Mouse (Mus musculus) 3T3-L1 (cell line): ENCODE data around the gene Ccl27a.

Source experiments
- DNase-seq: peaks from one replicate; pipeline ENCODE4 v3.0.0-alpha.2; 2015; ENCODE audit warnings: low read depth, low spot score

The Ccl27a gene

DNA sequence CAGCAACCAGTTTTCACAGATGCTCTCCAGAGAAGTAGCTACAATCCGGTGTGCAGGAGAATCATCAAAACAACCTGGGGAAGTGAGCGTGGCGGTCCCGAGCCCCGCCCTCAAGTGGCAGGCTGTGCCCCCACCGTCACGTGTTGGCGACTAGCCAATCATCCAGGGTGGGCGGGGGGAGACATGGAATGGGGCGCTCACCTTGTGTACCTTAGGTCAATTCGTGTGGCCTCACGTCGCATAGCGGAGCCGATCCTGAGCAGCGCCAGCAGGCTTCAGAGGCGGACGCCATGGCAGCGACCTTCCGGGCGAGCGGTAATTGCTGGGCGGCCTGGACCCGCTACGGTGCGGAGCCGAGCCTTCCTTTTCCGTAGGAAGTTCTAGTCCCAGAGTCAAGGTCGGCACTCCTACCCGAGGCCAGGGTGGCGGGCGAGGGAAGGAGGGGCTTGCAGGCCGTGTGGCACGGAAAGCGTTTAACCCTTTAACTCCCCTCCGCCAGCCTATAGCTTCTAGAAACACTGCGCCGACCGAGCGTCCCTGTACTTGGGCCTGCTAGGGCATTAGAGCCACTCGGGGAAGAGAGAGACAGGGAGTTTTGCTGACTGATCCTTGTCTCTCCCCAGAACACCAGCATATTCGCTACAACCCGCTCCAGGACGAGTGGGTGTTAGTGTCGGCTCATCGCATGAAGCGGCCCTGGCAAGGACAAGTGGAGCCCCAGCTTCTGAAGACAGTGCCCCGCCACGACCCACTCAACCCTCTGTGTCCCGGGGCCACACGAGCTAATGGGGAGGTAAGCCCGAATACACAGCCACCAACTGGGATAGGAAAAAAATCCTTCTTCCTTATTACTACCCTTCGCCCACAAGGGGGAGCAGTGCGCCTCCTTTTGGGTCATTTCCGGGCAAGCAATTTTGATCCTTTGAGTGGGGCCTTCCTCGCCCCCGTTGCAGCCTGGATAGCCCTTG is 18.4 kb downstream of the Ccl27a start, which contains the start of gene Sigmar1:
Sigmar1 (minus strand) TSS at position 820 of the 968 bp plus-strand sequence.
- DNase-seq, result peak; percentile 91

DNA sequence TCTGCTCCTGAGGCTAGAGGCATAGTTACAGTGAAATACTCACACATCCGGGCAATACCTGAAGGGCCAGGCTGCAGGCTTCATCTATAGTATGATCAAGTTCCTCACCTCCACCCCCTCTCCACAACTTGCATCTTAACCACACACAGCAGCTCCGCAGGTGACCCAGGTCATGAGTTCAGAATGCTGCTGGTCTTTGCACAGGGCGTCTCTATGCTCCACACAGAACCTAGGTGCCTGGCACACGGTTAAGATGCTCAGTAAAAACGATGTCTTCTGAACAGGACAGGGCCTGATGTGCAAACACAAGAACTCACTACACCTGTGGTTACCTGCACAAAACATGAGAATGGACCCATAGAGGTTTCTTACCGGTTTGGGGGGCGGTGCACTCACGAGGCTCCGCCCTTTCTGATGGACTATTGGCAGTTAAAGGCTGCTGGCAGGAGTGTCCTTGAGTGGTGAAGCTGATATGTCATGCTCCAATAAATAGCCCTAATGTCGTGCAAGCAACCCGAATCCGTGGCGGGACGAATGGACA is 19.2 kb downstream of the Ccl27a start, which contains the start of gene Galt:
Galt (plus strand) TSS at position 432 of the 541 bp plus-strand sequence.
- no peak for DNase-seq

GRCm38 (mm10) chr4:41745021-41745420 is 29.0 kb downstream of the Ccl27a start:
- no peak for DNase-seq

- DNase-seq, result no peak
Observed at GRCm38 (mm10) chr4:41744131-41744530, 29.9 kb downstream of the Ccl27a start.

DNA sequence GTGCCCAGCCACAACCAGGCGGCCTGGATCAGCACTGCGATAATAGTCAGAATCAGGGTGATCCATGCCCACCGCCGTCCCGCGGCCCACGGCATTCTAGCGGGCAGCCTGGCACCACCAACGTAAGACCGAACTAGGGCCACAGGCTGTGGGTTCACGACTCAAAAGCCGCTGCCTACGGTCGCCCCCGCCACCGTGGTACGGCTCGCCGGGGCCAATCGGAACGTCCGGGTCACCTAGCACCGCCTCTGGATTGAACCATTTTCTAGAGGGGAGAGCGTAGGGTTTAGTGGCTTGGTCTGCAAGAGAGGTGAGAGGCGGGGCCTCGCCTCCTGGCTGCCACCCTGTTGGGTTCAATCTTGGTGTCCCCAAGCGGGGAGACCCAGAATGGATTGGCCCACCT is 32.9 kb downstream of the Ccl27a start:
- peak; percentile 94 for DNase-seq

DNA sequence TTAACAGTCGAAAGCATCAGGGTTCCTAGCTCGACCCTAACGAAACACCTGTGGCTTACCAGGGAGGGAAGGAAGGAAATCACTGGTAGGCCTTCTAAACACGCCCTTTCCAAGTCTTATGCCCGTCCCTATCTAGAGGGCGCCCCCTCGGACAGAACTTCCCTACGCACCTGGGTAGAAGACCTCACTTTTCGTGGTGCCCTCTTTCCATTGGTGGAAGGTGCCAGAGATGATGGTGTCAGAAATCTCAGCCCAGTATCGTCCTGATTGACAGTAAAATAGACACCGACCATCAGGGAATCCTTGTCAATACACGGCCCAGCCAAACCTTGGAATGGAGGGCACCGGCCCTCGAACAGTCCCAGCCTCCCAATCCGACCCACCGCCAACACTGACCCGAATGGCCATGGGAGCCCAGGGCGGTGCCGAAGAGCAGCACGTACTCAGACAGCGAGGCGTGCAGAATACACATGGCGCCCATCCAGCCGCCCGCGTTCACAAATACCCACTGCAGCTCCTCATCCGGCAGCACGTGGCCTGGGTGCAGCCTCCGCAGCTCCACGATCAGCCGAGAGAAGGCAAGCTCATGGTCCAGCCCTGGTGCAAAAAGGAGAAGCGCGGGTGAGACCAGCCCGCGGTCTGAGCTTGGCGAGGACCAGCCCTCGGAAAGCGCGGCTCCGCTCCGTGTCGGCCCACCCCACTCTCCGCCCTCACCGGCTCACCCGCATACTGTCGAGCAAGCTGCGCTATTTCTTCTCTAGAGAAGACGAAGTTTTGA is 33.5 kb downstream of the Ccl27a start:
- peak; percentile 61 for DNase-seq

DNA sequence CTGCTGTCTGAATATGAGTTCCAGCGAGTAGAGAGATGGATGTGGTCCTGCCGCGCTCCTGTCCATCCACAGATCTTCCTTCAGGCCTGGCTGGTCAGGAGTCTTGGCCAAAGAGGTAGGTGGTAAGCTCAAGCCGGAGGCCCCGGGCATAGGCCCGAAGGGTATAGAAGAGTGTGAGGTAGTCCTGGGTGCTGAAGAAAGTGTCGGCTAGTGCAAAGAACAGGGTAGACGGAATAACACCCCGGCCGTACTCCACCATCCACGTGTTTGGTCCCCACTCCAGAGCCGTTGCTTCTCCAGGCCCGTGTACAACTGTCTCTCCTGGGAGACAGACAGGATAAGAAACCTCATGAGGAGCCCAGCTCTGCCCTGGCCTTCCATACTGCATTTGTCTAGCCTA is 34.8 kb downstream of the Ccl27a start:
- no peak for DNase-seq

GRCm38 (mm10) chr4:41738256-41738603 is 35.8 kb downstream of the Ccl27a start:
- no peak for DNase-seq

- DNase-seq, result peak; percentile 89
Observed at GRCm38 (mm10) chr4:41737602-41738255, 36.3 kb downstream of the Ccl27a start.

DNA sequence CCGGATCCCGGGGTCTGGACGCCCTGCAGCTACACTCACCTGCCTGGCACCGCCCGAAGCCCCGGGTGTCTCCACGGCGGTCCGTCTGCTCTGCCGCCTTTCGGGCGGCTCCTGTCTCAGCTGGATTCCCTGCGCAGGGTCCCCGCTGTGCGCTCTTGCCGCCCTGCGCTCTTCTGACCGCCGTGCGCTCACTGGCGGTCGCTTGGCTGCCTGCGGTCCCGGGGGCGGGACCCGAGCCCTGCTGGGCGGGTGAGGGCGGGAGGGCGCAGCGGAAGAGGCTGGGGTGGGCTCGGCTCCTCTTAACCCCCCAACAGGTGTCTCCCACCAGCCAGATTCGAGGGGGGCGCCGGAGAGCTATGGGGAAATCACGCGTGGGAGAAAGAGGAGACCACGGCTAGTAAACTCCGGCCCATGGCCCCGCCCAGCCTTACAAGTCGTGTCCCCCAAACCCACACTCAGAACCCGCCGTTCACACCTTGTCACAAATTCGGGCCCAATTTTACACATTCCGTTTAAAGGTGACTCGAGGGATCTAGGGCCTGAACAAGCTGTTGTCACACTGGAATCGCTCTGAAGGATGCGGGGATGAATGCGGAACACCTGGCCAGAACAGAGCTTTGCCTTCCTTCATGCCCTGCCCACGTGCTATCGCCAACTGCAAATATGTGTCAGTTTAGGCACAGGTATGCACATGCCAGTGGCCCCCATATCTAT is 42.8 kb downstream of the Ccl27a start, which contains the start of gene Arid3c:
Arid3c (minus strand) TSS at position 91 of the 714 bp plus-strand sequence.
- DNase-seq, result no peak

DNA sequence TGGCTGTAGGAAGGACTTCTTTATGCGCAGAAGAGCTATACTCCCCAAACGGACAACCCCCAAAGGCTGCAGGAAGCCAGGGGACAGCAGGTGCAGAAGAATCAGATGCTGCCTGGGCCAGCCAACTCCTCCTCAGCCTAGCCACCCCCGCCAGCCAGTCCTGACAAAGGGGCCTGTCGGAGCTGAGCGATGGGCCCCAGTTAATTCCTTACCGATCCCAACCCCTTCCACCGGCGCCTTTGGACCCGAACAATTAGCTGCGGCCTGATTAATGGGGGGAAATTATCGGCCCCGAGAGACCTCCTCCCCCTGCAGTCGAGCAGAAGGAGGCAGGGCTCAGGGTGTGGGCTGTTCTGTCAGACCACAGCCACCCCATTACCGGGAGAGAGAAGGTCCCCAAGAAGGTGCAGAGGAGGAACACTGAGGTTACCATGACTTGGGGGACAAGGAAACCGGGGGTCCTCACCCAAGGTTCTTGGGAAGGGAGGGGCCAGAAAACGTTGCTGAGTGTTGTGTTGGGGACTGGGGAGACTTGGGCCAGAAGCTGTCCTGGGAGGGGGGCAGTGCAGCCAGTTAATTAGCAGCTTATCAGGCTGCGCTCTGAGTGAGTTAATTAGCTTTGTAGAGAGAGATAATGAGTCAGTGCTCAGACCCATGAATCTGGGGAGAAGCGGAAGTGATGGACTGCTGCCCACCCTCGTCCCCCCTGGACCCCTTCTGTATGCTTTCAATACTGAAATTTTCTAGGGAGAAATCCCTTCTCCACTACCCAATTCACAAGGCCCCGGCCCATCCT is 47.0 kb downstream of the Ccl27a start:
- no peak for DNase-seq

- peak; percentile 98 for DNase-seq
Observed at GRCm38 (mm10) chr4:41722918-41723351, 51.1 kb downstream of the Ccl27a start, which contains the start of gene Dctn3. Gene Dctn3 (minus strand): TSS chr4:41723170.
